Mouse (Mus musculus): Measurements from ENCODE around the gene Sh3bp4. TPM values are rescaled to one million over a fixed set of nuclear protein-coding genes. Genes with fewer than 3 reads are reported as not detected.

Sh3bp4 gene
- 22.4 and 24.3 TPM in 2 replicates for polyA plus RNA-seq (2014; fragmentation: Nextera tagmentation; extraction: Ambion mirVana)

- no peaks in the 10 kb centered on the region for H3K9me3 ChIP-seq (ENCODE audit: control insufficient read depth, low read depth, low read length)
- peak within 1 kb of the TSS; percentile 56 for H3K4me2 ChIP-seq (replicated peaks; ENCODE audit: low read depth, low read length)
- ATAC-seq (ENCODE audit: insufficient number of reproducible peaks, insufficient read depth, low FRiP score, low read depth): peak; percentile 95
- H3K36me3 ChIP-seq (ENCODE audit: control insufficient read depth, insufficient read depth, low read length): no peaks in the 10 kb centered on the region
- H3K27me3 ChIP-seq (ENCODE audit: control insufficient read depth, insufficient read depth, low read length): no peaks in the 10 kb centered on the region
- peak within 1 kb of the TSS; percentile 95 for H3K4me3 ChIP-seq (ENCODE audit: low read depth, low read length)
- WGBS: under 1% methylated on average over 62 of the region's 63 CpGs
- peaks cover 38% of the 10 kb centered on the region for H3K4me1 ChIP-seq (ENCODE audit: control insufficient read depth, insufficient read depth, low read length)
- peak within 1 kb of the TSS; percentile 94 for H3K9ac ChIP-seq (replicated peaks; ENCODE audit: low read depth, low read length)
- H3K27ac ChIP-seq (ENCODE audit: low read length): peak within 1 kb of the TSS; percentile 85
These were observed at the start of gene Sh3bp4 for GRCm38 (mm10) chr1:89070103-89070700. Gene Sh3bp4, plus strand, starts transcription at chr1:89070415.

GRCm38 (mm10) chr1:89022997-89023396, 47.2 kb upstream of the Sh3bp4 start:
- H3K4me2 ChIP-seq (replicated peaks; ENCODE audit: low read depth, low read length): no peak overlapping the region
- H3K27me3 ChIP-seq (ENCODE audit: control insufficient read depth, insufficient read depth, low read length): no peaks in the 10 kb centered on the region
- no peaks in the 10 kb centered on the region for H3K36me3 ChIP-seq (ENCODE audit: control insufficient read depth, insufficient read depth, low read length)
- WGBS: 89% methylated on average over 7 of the region's 7 CpGs
- H3K4me3 ChIP-seq (ENCODE audit: low read depth, low read length): no peak overlapping the region
- H3K9ac ChIP-seq (replicated peaks; ENCODE audit: low read depth, low read length): no peak overlapping the region
- peaks cover 23% of the 10 kb centered on the region for H3K4me1 ChIP-seq (ENCODE audit: control insufficient read depth, insufficient read depth, low read length)
- no peaks in the 10 kb centered on the region for H3K9me3 ChIP-seq (ENCODE audit: control insufficient read depth, low read depth, low read length)
- ATAC-seq (ENCODE audit: insufficient number of reproducible peaks, insufficient read depth, low FRiP score, low read depth): no peak
- no peak overlapping the region for H3K27ac ChIP-seq (ENCODE audit: low read length)

- peaks cover 23% of the 10 kb centered on the region for H3K4me1 ChIP-seq (ENCODE audit: control insufficient read depth, insufficient read depth, low read length)
- no peak overlapping the region for H3K4me2 ChIP-seq (replicated peaks; ENCODE audit: low read depth, low read length)
- no peaks in the 10 kb centered on the region for H3K36me3 ChIP-seq (ENCODE audit: control insufficient read depth, insufficient read depth, low read length)
- 29% methylated on average over 9 of the region's 9 CpGs for WGBS
- H3K27ac ChIP-seq (ENCODE audit: low read length): peak overlapping the region; percentile 63; the same call in 1 of the 2 replicates
- H3K27me3 ChIP-seq (ENCODE audit: control insufficient read depth, insufficient read depth, low read length): no peaks in the 10 kb centered on the region
- no peak overlapping the region for H3K4me3 ChIP-seq (ENCODE audit: low read depth, low read length)
- peak; percentile 80; the same call in 1 of the 2 replicates for ATAC-seq (ENCODE audit: insufficient number of reproducible peaks, insufficient read depth, low FRiP score, low read depth)
- H3K9me3 ChIP-seq (ENCODE audit: control insufficient read depth, low read depth, low read length): 0 out of 2 replicates have a peak, but pooled peaks cover 3% of the 10 kb centered on the region
- H3K9ac ChIP-seq (replicated peaks; ENCODE audit: low read depth, low read length): no peak overlapping the region
These were observed 45.3 kb upstream of the Sh3bp4 start for GRCm38 (mm10) chr1:89024696-89025612.

GRCm38 (mm10) chr1:89026040-89026439, 44.2 kb upstream of the Sh3bp4 start:
- H3K4me1 ChIP-seq (ENCODE audit: control insufficient read depth, insufficient read depth, low read length): peaks cover 23% of the 10 kb centered on the region
- H3K9ac ChIP-seq (replicated peaks; ENCODE audit: low read depth, low read length): no peak overlapping the region

GRCm38 (mm10) chr1:89029136-89029927, 40.9 kb upstream of the Sh3bp4 start:
- Histone ChIP-seq H3K9ac (replicated peaks; ENCODE audit: low read depth, low read length) (no peak overlapping the region), H3K4me2 (replicated peaks; ENCODE audit: low read depth, low read length) (no peak overlapping the region), H3K4me1 (ENCODE audit: control insufficient read depth, insufficient read depth, low read length) (peaks cover 24% of the 10 kb centered on the region), H3K4me3 (ENCODE audit: low read depth, low read length) (no peak overlapping the region), H3K27me3 (ENCODE audit: control insufficient read depth, insufficient read depth, low read length) (no peaks in the 10 kb centered on the region), H3K27ac (ENCODE audit: low read length) (no peak overlapping the region), H3K36me3 (ENCODE audit: control insufficient read depth, insufficient read depth, low read length) (no peaks in the 10 kb centered on the region), H3K9me3 (ENCODE audit: control insufficient read depth, low read depth, low read length) (0 out of 2 replicates have a peak, but pooled peaks cover 3% of the 10 kb centered on the region)
- WGBS: 71% methylated on average over 11 of the region's 11 CpGs
- no peak for ATAC-seq (ENCODE audit: insufficient number of reproducible peaks, insufficient read depth, low FRiP score, low read depth)

More at GRCm38 (mm10) chr1:89026040-89026439, 44.2 kb upstream of the Sh3bp4 start:
- Histone ChIP-seq H3K4me3 (ENCODE audit: low read depth, low read length) (no peak overlapping the region), H3K4me2 (replicated peaks; ENCODE audit: low read depth, low read length) (no peak overlapping the region), H3K27ac (ENCODE audit: low read length) (peak overlapping the region; percentile 61; the same call in 1 of the 2 replicates), H3K27me3 (ENCODE audit: control insufficient read depth, insufficient read depth, low read length) (no peaks in the 10 kb centered on the region), H3K36me3 (ENCODE audit: control insufficient read depth, insufficient read depth, low read length) (no peaks in the 10 kb centered on the region), H3K9me3 (ENCODE audit: control insufficient read depth, low read depth, low read length) (0 out of 2 replicates have a peak, but pooled peaks cover 3% of the 10 kb centered on the region)
- ATAC-seq (ENCODE audit: insufficient number of reproducible peaks, insufficient read depth, low FRiP score, low read depth): peak; percentile 47; the same call in 1 of the 2 replicates
- WGBS: 55% methylated on average over 1 of the region's 1 CpGs

GRCm38 (mm10) chr1:89033661-89034060, 36.6 kb upstream of the Sh3bp4 start:
- H3K36me3 ChIP-seq (ENCODE audit: control insufficient read depth, insufficient read depth, low read length): no peaks in the 10 kb centered on the region
- 0 out of 2 replicates have a peak, but pooled peaks cover 5% of the 10 kb centered on the region for H3K4me1 ChIP-seq (ENCODE audit: control insufficient read depth, insufficient read depth, low read length)
- H3K4me3 ChIP-seq (ENCODE audit: low read depth, low read length): no peak overlapping the region
- WGBS: 50% methylated on average over 8 of the region's 8 CpGs
- H3K27ac ChIP-seq (ENCODE audit: low read length): peak overlapping the region; percentile 10; the same call in 1 of the 2 replicates
- ATAC-seq (ENCODE audit: insufficient number of reproducible peaks, insufficient read depth, low FRiP score, low read depth): no peak
- H3K9ac ChIP-seq (replicated peaks; ENCODE audit: low read depth, low read length): no peak overlapping the region
- no peaks in the 10 kb centered on the region for H3K27me3 ChIP-seq (ENCODE audit: control insufficient read depth, insufficient read depth, low read length)
- H3K9me3 ChIP-seq (ENCODE audit: control insufficient read depth, low read depth, low read length): 0 out of 2 replicates have a peak, but pooled peaks cover 3% of the 10 kb centered on the region
- H3K4me2 ChIP-seq (replicated peaks; ENCODE audit: low read depth, low read length): no peak overlapping the region

GRCm38 (mm10) chr1:89034061-89034460, 36.2 kb upstream of the Sh3bp4 start:
- Histone ChIP-seq H3K9ac (replicated peaks; ENCODE audit: low read depth, low read length) (no peak overlapping the region), H3K4me3 (ENCODE audit: low read depth, low read length) (no peak overlapping the region), H3K4me2 (replicated peaks; ENCODE audit: low read depth, low read length) (no peak overlapping the region), H3K27me3 (ENCODE audit: control insufficient read depth, insufficient read depth, low read length) (no peaks in the 10 kb centered on the region), H3K9me3 (ENCODE audit: control insufficient read depth, low read depth, low read length) (no peaks in the 10 kb centered on the region), H3K36me3 (ENCODE audit: control insufficient read depth, insufficient read depth, low read length) (no peaks in the 10 kb centered on the region), H3K27ac (ENCODE audit: low read length) (no peak overlapping the region), H3K4me1 (ENCODE audit: control insufficient read depth, insufficient read depth, low read length) (0 out of 2 replicates have a peak, but pooled peaks cover 5% of the 10 kb centered on the region)
- 80% methylated on average over 4 of the region's 4 CpGs for WGBS
- ATAC-seq (ENCODE audit: insufficient number of reproducible peaks, insufficient read depth, low FRiP score, low read depth): no peak

- H3K27me3 ChIP-seq (ENCODE audit: control insufficient read depth, insufficient read depth, low read length): no peaks in the 10 kb centered on the region
- no peak for ATAC-seq (ENCODE audit: insufficient number of reproducible peaks, insufficient read depth, low FRiP score, low read depth)
- no peak overlapping the region for H3K27ac ChIP-seq (ENCODE audit: low read length)
- no peak overlapping the region for H3K4me2 ChIP-seq (replicated peaks; ENCODE audit: low read depth, low read length)
- H3K4me1 ChIP-seq (ENCODE audit: control insufficient read depth, insufficient read depth, low read length): peaks cover 7% of the 10 kb centered on the region; the same call in 1 of the 2 replicates
- no peak overlapping the region for H3K4me3 ChIP-seq (ENCODE audit: low read depth, low read length)
- H3K9me3 ChIP-seq (ENCODE audit: control insufficient read depth, low read depth, low read length): no peaks in the 10 kb centered on the region
- 75% methylated on average over 5 of the region's 5 CpGs for WGBS
- no peaks in the 10 kb centered on the region for H3K36me3 ChIP-seq (ENCODE audit: control insufficient read depth, insufficient read depth, low read length)
- no peak overlapping the region for H3K9ac ChIP-seq (replicated peaks; ENCODE audit: low read depth, low read length)
These were observed 35.1 kb upstream of the Sh3bp4 start for GRCm38 (mm10) chr1:89035115-89035514.
